Mouse (Mus musculus) urinary bladder, adult 18-20 months (tissue): ENCODE data around the gene Rplp0.
"Not testable (repeated sequence)": the region's sequence is repeated elsewhere in the genome, so short reads cannot be mapped to it uniquely, and the experiment has no call there.

Experiments
- DNase-seq, 2 experiments: peaks; one replicate each; pipeline ENCODE4 v3.0.0; 2022; ENCODE audit warnings: low spot score in 2 of 2, mixed read lengths in 2 of 2

Gene Rplp0

GRCm38 (mm10) chr5:115550482-115551005 lies 8.7 kb upstream of the Rplp0 start:
- no peak for DNase-seq

GRCm38 (mm10) chr5:115551386-115551785 lies 7.9 kb upstream of the Rplp0 start:
- DNase-seq = no peak

- no peak for DNase-seq
These were observed 7.5 kb upstream of the Rplp0 start for GRCm38 (mm10) chr5:115551799-115552198.

- no peak for DNase-seq
These were observed 5.4 kb upstream of the Rplp0 start for GRCm38 (mm10) chr5:115553801-115554420.

- no peak for DNase-seq
These were observed 4.6 kb upstream of the Rplp0 start for GRCm38 (mm10) chr5:115554536-115555291.

- peak in 1 of 2 experiments; percentile 50 for DNase-seq
These were observed 3.0 kb upstream of the Rplp0 start for GRCm38 (mm10) chr5:115556217-115556616.

- DNase-seq = no peak
These were observed 979 bp upstream of the Rplp0 start for GRCm38 (mm10) chr5:115558182-115558794.

- DNase-seq = no peak
These were observed 1.2 kb downstream of the Rplp0 start for GRCm38 (mm10) chr5:115560336-115560905.

GRCm38 (mm10) chr5:115563771-115564585 lies 4.7 kb downstream of the Rplp0 start:
- no peak for DNase-seq

- peak; percentile 68 to 77 for DNase-seq
These were observed 5.6 kb downstream of the Rplp0 start, which contains the start of gene Gcn1l1 for GRCm38 (mm10) chr5:115564737-115565393. Gene Gcn1l1 (plus strand): TSS chr5:115565254.

- no peak for DNase-seq
These were observed 6.1 kb downstream of the Rplp0 start for GRCm38 (mm10) chr5:115565403-115565802.

GRCm38 (mm10) chr5:115568681-115569080 lies 9.4 kb downstream of the Rplp0 start:
- DNase-seq = no peak

GRCm38 (mm10) chr5:115569308-115569707 lies 10.0 kb downstream of the Rplp0 start:
- DNase-seq = no peak

- no peak for DNase-seq
These were observed 10.5 kb downstream of the Rplp0 start for GRCm38 (mm10) chr5:115569721-115570120.

- no peak for DNase-seq
These were observed 11.8 kb downstream of the Rplp0 start for GRCm38 (mm10) chr5:115571086-115571485.

- peak in 1 of 2 experiments; percentile 23 for DNase-seq
These were observed 13.6 kb downstream of the Rplp0 start for GRCm38 (mm10) chr5:115572679-115573535.

GRCm38 (mm10) chr5:115574992-115575391 lies 15.7 kb downstream of the Rplp0 start:
- DNase-seq = no peak

- DNase-seq = not testable (repeated sequence)
These were observed 18.4 kb downstream of the Rplp0 start for GRCm38 (mm10) chr5:115577686-115578085.

GRCm38 (mm10) chr5:115578922-115579321 lies 19.7 kb downstream of the Rplp0 start:
- no peak for DNase-seq

- DNase-seq = no peak
These were observed 20.1 kb downstream of the Rplp0 start for GRCm38 (mm10) chr5:115579363-115579762.
